Mouse (Mus musculus): ENCODE measurements around the gene Prdm16.

Prdm16 gene

GRCm38 (mm10) chr4:154371542-154372247 lies 265.0 kb downstream of the Prdm16 start:
- DNase-seq, result no peak

- no peak for DNase-seq
These were observed 265.8 kb downstream of the Prdm16 start for GRCm38 (mm10) chr4:154370841-154371240.

GRCm38 (mm10) chr4:154369089-154369488 lies 267.6 kb downstream of the Prdm16 start:
- no peak for DNase-seq

- no peak for DNase-seq
These were observed 269.8 kb downstream of the Prdm16 start for GRCm38 (mm10) chr4:154366836-154367235.

- DNase-seq, result no peak
These were observed 271.9 kb downstream of the Prdm16 start for GRCm38 (mm10) chr4:154364752-154365151.

GRCm38 (mm10) chr4:154360850-154361249 lies 275.8 kb downstream of the Prdm16 start:
- DNase-seq, result no peak

GRCm38 (mm10) chr4:154360441-154360840 lies 276.2 kb downstream of the Prdm16 start:
- no peak for DNase-seq

- DNase-seq, result no peak
These were observed 276.8 kb downstream of the Prdm16 start for GRCm38 (mm10) chr4:154359762-154360300.

GRCm38 (mm10) chr4:154358816-154359215 lies 277.9 kb downstream of the Prdm16 start:
- DNase-seq, result no peak

- DNase-seq, result no peak
These were observed 278.3 kb downstream of the Prdm16 start for GRCm38 (mm10) chr4:154358370-154358769.

- no peak for DNase-seq
These were observed 281.3 kb downstream of the Prdm16 start for GRCm38 (mm10) chr4:154355408-154355807.

- no peak for DNase-seq
These were observed 284.4 kb downstream of the Prdm16 start for GRCm38 (mm10) chr4:154352246-154352645.

GRCm38 (mm10) chr4:154348197-154348786 lies 288.4 kb downstream of the Prdm16 start:
- no peak for DNase-seq

- DNase-seq, result no peak
These were observed 289.7 kb downstream of the Prdm16 start for GRCm38 (mm10) chr4:154346731-154347522.

GRCm38 (mm10) chr4:154336650-154337049 lies 300.0 kb downstream of the Prdm16 start:
- no peak for DNase-seq

- DNase-seq, result no peak
These were observed 300.9 kb downstream of the Prdm16 start, which contains the start of gene B230104I21Rik for GRCm38 (mm10) chr4:154335761-154336160. B230104I21Rik (plus strand) TSS chr4:154336127.

GRCm38 (mm10) chr4:154334699-154335402 lies 301.8 kb downstream of the Prdm16 start:
- DNase-seq, result peak; percentile 2 to 4

GRCm38 (mm10) chr4:154333300-154333699 lies 303.4 kb downstream of the Prdm16 start:
- DNase-seq, result no peak

- DNase-seq, result no peak
These were observed 305.4 kb downstream of the Prdm16 start for GRCm38 (mm10) chr4:154331271-154331670.

GRCm38 (mm10) chr4:154330001-154330400 lies 306.7 kb downstream of the Prdm16 start:
- DNase-seq, result no peak

- peak; percentile 20 to 26 for DNase-seq
These were observed 307.8 kb downstream of the Prdm16 start for GRCm38 (mm10) chr4:154328836-154329235.

GRCm38 (mm10) chr4:154328431-154328830 lies 308.2 kb downstream of the Prdm16 start:
- DNase-seq, result no peak

GRCm38 (mm10) chr4:154325410-154325809 lies 311.3 kb downstream of the Prdm16 start:
- DNase-seq, result no peak
